Mouse (Mus musculus) cerebellum, adult 2 months (tissue): ENCODE results near the gene Plce1.

Experiments used
- CTCF ChIP-seq: fragments of 200-500 bp; IDR thresholded peaks from 2 replicates; pipeline ENCODE4 v1.5.1; 2011; ENCODE audit warnings: low read depth, mild to moderate bottlenecking, control low read depth, low read length, moderate library complexity, borderline replicate concordance; ENCODE audit not compliant: insufficient read depth
- POLR2A ChIP-seq: fragments of 200-500 bp; IDR thresholded peaks from 2 replicates; pipeline ENCODE4 v1.6.1; 2011; ENCODE audit warnings: low read length, control low read depth, borderline replicate concordance; ENCODE audit not compliant: insufficient read depth

DNA sequence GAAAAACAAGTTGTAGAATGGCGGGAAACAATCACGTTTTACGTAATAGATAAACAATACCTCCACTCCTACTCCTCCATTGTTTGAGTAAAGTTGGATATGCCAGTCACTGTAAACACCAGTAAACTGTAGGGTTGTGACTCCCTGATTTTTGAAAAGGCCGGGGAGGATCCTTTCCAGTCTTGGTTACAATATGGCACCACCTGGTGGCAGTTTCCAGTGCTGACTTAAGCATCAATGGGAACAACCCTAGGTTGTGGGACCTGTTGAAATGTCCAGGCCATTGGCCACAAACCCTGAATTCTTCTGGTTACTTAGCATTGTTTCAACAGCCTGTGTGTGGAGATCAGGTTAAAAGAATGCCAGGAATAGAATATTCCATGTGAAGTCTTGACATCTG lies 294.6 kb downstream of the Plce1 start:
- TF ChIP-seq POLR2A (no peak), CTCF (peak; percentile 17; the same call in 1 of the 2 replicates)
